Mouse (Mus musculus) brain, embryonic 14.5 days (tissue): Measurements from ENCODE around the gene Zbtb9. TPM values are rescaled to one million over a fixed set of nuclear protein-coding genes. Genes with fewer than 3 reads are reported as not detected.
A peak's percentile ranks its signal among the peaks of the same experiment; 100 is the strongest.

Source experiments
- DNase-seq: peaks from one replicate; pipeline ENCODE4 v3.0.0-alpha.2; 2011; ENCODE audit warnings: low read depth
- CTCF ChIP-seq: fragments of 200-500 bp; IDR thresholded peaks from 2 replicates; pipeline ENCODE4 v1.5.1; 2012; ENCODE audit warnings: inconsistent platforms, mild to moderate bottlenecking, moderate library complexity, borderline replicate concordance; ENCODE audit not compliant: insufficient read depth, insufficient read length; ENCODE audit errors: extremely low read depth
- POLR2A ChIP-seq: fragments of 200-500 bp; IDR thresholded peaks from 2 replicates; pipeline ENCODE4 v1.6.1; 2012; ENCODE audit warnings: mild to moderate bottlenecking, inconsistent platforms, borderline replicate concordance; ENCODE audit not compliant: poor library complexity, insufficient read depth, insufficient read length, severe bottlenecking; ENCODE audit errors: extremely low read depth
- polyA plus RNA-seq: library from polyadenylated mRNA; depleted of rRNA; stranded (reverse); fragments of >200 nt; gene quantifications from 2 replicates; pipeline ENCODE4 v1.2.3, GENCODE M21; 2012

The Zbtb9 gene
- polyA plus RNA-seq, 1 experiment = 22.9 TPM

GRCm38 (mm10) chr17:27028284-27028795, 55.4 kb downstream of the Zbtb9 start:
- TF ChIP-seq POLR2A (peak; percentile 53; the same call in 1 of the 2 replicates), CTCF (peak; percentile 85)

GRCm38 (mm10) chr17:27028909-27029308, 55.9 kb downstream of the Zbtb9 start, which contains the start of gene Bak1:
Bak1 (minus strand) TSS chr17:27029009.
- TF ChIP-seq CTCF (no peak), POLR2A (no peak)
- DNase-seq = no peak

More at GRCm38 (mm10) chr17:27028284-27028795, 55.4 kb downstream of the Zbtb9 start:
- DNase-seq = peak; percentile 91

- DNase-seq = no peak
These were observed 56.5 kb downstream of the Zbtb9 start for GRCm38 (mm10) chr17:27029431-27029830.

GRCm38 (mm10) chr17:27030896-27031295, 57.9 kb downstream of the Zbtb9 start:
- TF ChIP-seq POLR2A (no peak), CTCF (no peak)
- DNase-seq = no peak

More at GRCm38 (mm10) chr17:27029431-27029830, 56.5 kb downstream of the Zbtb9 start:
- no peak for TF ChIP-seq POLR2A
- TF ChIP-seq CTCF = no peak

- TF ChIP-seq CTCF = no peak
- no peak for TF ChIP-seq POLR2A
- no peak for DNase-seq
These were observed 59.4 kb downstream of the Zbtb9 start for GRCm38 (mm10) chr17:27032328-27032727.

- TF ChIP-seq POLR2A (no peak), CTCF (peak; percentile 97)
- DNase-seq = peak; percentile 80
These were observed 59.9 kb downstream of the Zbtb9 start for GRCm38 (mm10) chr17:27032869-27033268.

- no peak for DNase-seq
- no peak for TF ChIP-seq CTCF
- TF ChIP-seq POLR2A = no peak
These were observed 63.5 kb downstream of the Zbtb9 start for GRCm38 (mm10) chr17:27036465-27036864.

GRCm38 (mm10) chr17:27038335-27039050, 65.5 kb downstream of the Zbtb9 start:
- DNase-seq = no peak
- TF ChIP-seq CTCF (no peak), POLR2A (no peak)

- no peak for DNase-seq
- TF ChIP-seq CTCF = no peak
- TF ChIP-seq POLR2A = no peak
These were observed 66.6 kb downstream of the Zbtb9 start for GRCm38 (mm10) chr17:27039432-27040102.

- peak; percentile 68 for DNase-seq
- TF ChIP-seq POLR2A (no peak), CTCF (no peak)
These were observed 67.5 kb downstream of the Zbtb9 start for GRCm38 (mm10) chr17:27040304-27041045.
